Mouse (Mus musculus): ENCODE measurements at regions not wholly inside any gene's neighbourhood (a gene's known extent, or its start where the extent isn't known, plus 50 kb on each side); places are given as distances from the start of the nearest gene placed in this dataset.

DNA sequence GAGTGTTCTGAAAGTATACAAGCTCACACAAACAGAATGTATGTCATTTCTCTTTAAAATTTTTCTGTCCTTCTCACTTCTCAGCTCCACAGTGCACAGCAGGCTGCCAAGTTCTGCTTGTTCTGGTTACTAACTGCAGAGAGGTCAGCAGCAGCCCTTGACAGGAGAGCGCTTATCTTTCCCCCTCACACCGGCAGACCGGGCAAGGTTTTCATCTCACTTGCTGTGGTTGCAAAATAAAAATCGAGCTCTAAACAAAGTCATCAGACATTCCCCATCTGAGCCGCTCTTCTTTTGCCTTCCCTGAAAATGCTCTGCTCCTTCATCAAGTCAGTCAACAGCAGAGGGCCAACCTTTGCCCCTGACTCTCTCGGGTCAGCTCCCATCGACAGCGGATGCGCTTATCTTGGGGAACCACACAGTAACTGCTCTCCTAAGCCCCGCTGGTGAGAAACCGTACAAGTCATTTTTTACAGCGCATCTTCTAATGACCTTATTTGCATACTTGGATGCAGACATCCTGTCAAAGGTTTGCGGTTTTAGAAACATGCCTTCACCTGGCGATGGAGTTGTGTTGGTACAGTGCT, 126.6 kb downstream of the Ankrd50 start:
- TF ChIP-seq POLR2A (IDR thresholded peaks at IDR 0.05; ENCODE audit: insufficient read length, low read depth) (no peak), MYOG (IDR thresholded peaks at IDR 0.05; ENCODE audit: control insufficient read depth in 1 of 3, insufficient read depth in 1 of 3, insufficient read length in 2 of 3, low read depth in 2 of 3) (no peak), POLR2AphosphoS2 (IDR thresholded peaks at IDR 0.05; ENCODE audit: insufficient read length, low read depth) (no peak), MAX (IDR thresholded peaks at IDR 0.05; ENCODE audit: low read depth) (no peak), MYOD1 (IDR thresholded peaks at IDR 0.05; ENCODE audit: control insufficient read depth in 1 of 3, insufficient read length in 2 of 3, low read depth in 2 of 3) (no peak), SRF (IDR thresholded peaks at IDR 0.05; ENCODE audit: control insufficient read depth, insufficient read length, low read depth) (no peak), E2F4 (IDR thresholded peaks at IDR 0.05; ENCODE audit: insufficient read depth) (no peak)

Measured in myocyte (in vitro differentiated cells).